Mouse (Mus musculus) heart, adult 2 months (tissue): Measurements from ENCODE around the gene Tmem232. TPM values are rescaled to one million over a fixed set of nuclear protein-coding genes. Genes with fewer than 3 reads are reported as not detected.
"Not testable (repeated sequence)": the region's sequence is repeated elsewhere in the genome, so short reads cannot be mapped to it uniquely, and the experiment has no call there.

ENCODE experiments used
- DNase-seq, 2 experiments: peaks; one replicate each; pipeline ENCODE4 v3.0.0; 2021
- H3K27ac ChIP-seq: fragments of 200-600 bp; 2 replicates; pipeline ENCODE4 v1.8.1; 2022
- H3K27me3 ChIP-seq: fragments of 200-500 bp; 2 replicates; pipeline ENCODE4 v1.6.1; 2012; ENCODE audit warnings: mild to moderate bottlenecking, low read length, inconsistent platforms, mixed read lengths; ENCODE audit not compliant: control insufficient read depth, insufficient read depth
- H3K36me3 ChIP-seq: fragments of 200-500 bp; 2 replicates; pipeline ENCODE4 v1.6.1; 2012; ENCODE audit warnings: low read length, inconsistent platforms; ENCODE audit not compliant: control insufficient read depth, insufficient read depth
- H3K4me1 ChIP-seq: fragments of 200-500 bp; 2 replicates; pipeline ENCODE4 v1.6.1; 2011; ENCODE audit warnings: low read length; ENCODE audit not compliant: control insufficient read depth, insufficient read depth
- H3K4me3 ChIP-seq: fragments of 200-600 bp; 2 replicates; pipeline ENCODE4 v1.8.1; 2022
- H3K79me2 ChIP-seq: fragments of 200-500 bp; replicated peaks from 2 replicates; pipeline ENCODE4 v1.6.1; 2012; ENCODE audit warnings: mild to moderate bottlenecking, inconsistent platforms, low read length, moderate library complexity, mixed read lengths; ENCODE audit not compliant: control insufficient read depth, insufficient read depth
- H3K9ac ChIP-seq: fragments of 200-500 bp; 2 replicates; pipeline ENCODE4 v1.6.1; 2012; ENCODE audit warnings: low read depth, mild to moderate bottlenecking, control low read depth, inconsistent platforms, low read length, mixed read lengths
- CTCF ChIP-seq: fragments of 200-600 bp; IDR thresholded peaks from 2 replicates; pipeline ENCODE4 v1.8.1; 2022; ENCODE audit warnings: antibody characterized with exemption, mild to moderate bottlenecking, moderate library complexity
- EP300 ChIP-seq: fragments of 200-500 bp; IDR thresholded peaks from 2 replicates; pipeline ENCODE4 v1.6.1; 2011; ENCODE audit warnings: low read depth, low read length, control low read depth; ENCODE audit not compliant: insufficient read depth
- POLR2A ChIP-seq: fragments of 200-500 bp; IDR thresholded peaks from 2 replicates; pipeline ENCODE4 v1.6.1; 2011; ENCODE audit warnings: mild to moderate bottlenecking, low read depth, low read length, control low read depth; ENCODE audit not compliant: insufficient read depth
- WGBS: fragments of 180-500 bp; shearing (Covaris S2); methylation state at CpG from one replicate; pipeline ENCODE4 v1.1.7; 2018; 5-methylcytosine and 5-hydroxymethylcytosine counted together
- intact Hi-C: fragments of 180-260 bp; cut with DNase I; formaldehyde crosslinking; loops from one replicate; pipeline ENCODE4 v1.15.1; 2025
- microRNA-seq, 2 experiments: library from miRNA; unstranded; fragments of <30 nt; microRNA quantifications; one replicate each; pipeline ENCODE4 v1.2.0; 2021
- polyA plus RNA-seq: library from polyadenylated mRNA; depleted of rRNA; stranded (reverse); fragments of >200 nt; gene quantifications from 2 replicates; pipeline ENCODE4 v1.2.3, GENCODE M21; 2012; rRNA removed
- total RNA-seq, 2 experiments: library from RNA; stranded (reverse); gene quantifications; 2 replicates each; pipeline ENCODE4 v1.2.3; 2021

The Tmem232 gene
- total and polyA plus RNA-seq, 3 experiments = 0.14 TPM; not detected in 2

DNA sequence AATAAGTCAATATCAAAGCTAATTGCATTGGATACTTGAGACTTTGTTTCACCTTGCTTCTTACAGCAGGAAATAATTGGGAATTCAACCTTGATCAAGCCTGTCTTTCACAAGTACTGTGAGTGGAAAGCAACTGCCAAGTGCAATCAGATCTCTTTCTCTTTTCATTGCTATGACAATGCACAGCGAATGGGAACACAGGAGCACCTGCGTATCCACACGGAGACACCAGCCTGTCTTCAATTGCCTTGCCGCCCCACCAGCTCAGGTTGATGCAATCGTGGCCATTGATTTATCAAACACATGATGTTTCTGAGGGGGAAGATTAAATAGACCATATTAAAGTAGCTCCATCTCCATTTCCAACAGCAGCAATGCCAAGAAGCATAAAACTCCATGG lies 296.9 kb downstream of the Tmem232 start:
- DNase-seq = no peak
- no peak overlapping the region for H3K4me3 ChIP-seq
- no peak overlapping the region for H3K27ac ChIP-seq
- no peaks in the 10 kb centered on the region for H3K79me2 ChIP-seq
- TF ChIP-seq POLR2A (no peak), CTCF (no peak), EP300 (no peak)
- intact Hi-C loops = no loop called here
- no peaks in the 10 kb centered on the region for H3K4me1 ChIP-seq
- no peak overlapping the region for H3K9ac ChIP-seq
- H3K36me3 ChIP-seq = no peaks in the 10 kb centered on the region
- no peaks in the 10 kb centered on the region for H3K27me3 ChIP-seq
- 89% methylated on average over 5 of the region's 5 CpGs for WGBS

DNA sequence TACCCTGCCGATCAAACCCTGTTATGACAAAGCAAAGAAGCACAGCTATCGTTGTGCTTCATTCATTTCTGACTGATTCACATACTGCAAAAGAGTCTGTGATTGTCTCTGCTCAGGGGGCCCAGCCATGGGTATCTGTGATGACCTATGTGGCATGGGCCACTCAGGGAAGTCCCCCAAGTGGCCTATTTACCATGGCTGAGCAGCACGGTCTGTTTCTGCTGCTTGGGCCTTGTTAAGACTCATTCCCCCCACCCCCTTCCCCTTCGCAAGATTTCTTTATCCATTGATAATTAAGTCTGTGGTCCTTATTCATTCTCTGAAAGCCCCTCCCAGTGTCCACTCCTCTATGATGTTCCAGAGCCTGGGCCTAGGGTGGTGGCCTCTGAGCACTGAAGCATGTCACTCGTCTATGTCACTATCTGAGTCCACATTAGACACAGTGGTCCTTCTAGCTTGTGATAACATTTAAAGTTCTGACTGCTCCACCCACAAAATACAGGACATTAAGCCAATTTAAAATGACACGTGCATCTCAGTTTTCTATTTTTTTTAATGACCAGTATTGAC lies 315.1 kb downstream of the Tmem232 start:
- TF ChIP-seq POLR2A (no peak), CTCF (no peak), EP300 (no peak)
- Histone ChIP-seq H3K79me2 (no peaks in the 10 kb centered on the region), H3K27ac (no peak overlapping the region), H3K4me1 (no peaks in the 10 kb centered on the region), H3K27me3 (no peaks in the 10 kb centered on the region), H3K9ac (no peak overlapping the region), H3K36me3 (no peaks in the 10 kb centered on the region), H3K4me3 (no peak overlapping the region)
- intact Hi-C loops = no loop called here
- no peak for DNase-seq
- WGBS = 76% methylated on average over 6 of the region's 6 CpGs

DNA sequence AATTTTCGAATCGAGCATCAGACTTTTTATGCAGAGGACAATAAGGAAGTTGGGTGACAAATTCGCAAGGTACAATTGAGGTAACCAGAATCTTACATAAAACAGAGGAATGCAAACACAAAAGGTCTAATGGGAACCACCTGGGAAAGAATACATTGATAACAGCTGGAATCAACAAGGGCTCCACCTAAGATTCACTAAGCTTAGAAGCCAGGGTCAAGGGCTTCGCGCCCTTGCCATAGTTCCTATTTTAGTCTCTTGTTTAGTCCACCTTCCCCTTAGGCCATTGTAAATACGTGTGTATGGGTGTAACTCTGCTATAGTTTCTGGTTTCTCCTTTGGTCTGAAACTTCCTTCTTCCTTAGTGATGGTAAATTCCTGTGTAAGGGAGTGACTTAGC lies 318.9 kb downstream of the Tmem232 start:
- DNase-seq, H3K9ac ChIP-seq, H3K79me2 ChIP-seq, H3K36me3 ChIP-seq, intact Hi-C loops, H3K4me3 ChIP-seq, H3K27ac ChIP-seq, H3K4me1 ChIP-seq, H3K27me3 ChIP-seq: not testable (repeated sequence)
- WGBS = 89% methylated on average over 6 of the region's 6 CpGs

Small RNA genes lying within 50 kb of the gene (microRNA-seq; reads per million reads assigned to microRNA genes)
- gene Gm25731 = 0 reads per million in 2 experiments

Other genes with a start within 250 kb of the Tmem232 start
- gene Vapa, start 72.8 kb upstream of the Tmem232 start, total RNA-seq = 10 to 100 TPM; 86.1 to 91.4 TPM
- gene Vapa, start 72.8 kb upstream of the Tmem232 start, polyA plus RNA-seq = 14.3 and 21.0 TPM in 2 replicates
- not detected for gene Txndc2, start 101.4 kb upstream of the Tmem232 start, total RNA-seq
- 0.09 and 0.12 TPM in 2 replicates for gene Txndc2, start 101.4 kb upstream of the Tmem232 start, polyA plus RNA-seq
- 10 to 100 TPM; 12.5 to 16.5 TPM for gene Rab31, start 232.0 kb upstream of the Tmem232 start, total RNA-seq
- gene Rab31, start 232.0 kb upstream of the Tmem232 start, polyA plus RNA-seq = 13.0 and 22.2 TPM in 2 replicates
- gene Ppp4r1, start 241.8 kb upstream of the Tmem232 start, total RNA-seq = 10 to 100 TPM; 36.9 to 43.3 TPM
- 25.3 and 50.3 TPM in 2 replicates for gene Ppp4r1, start 241.8 kb upstream of the Tmem232 start, polyA plus RNA-seq